Mouse (Mus musculus): ENCODE measurements around the gene Srpk1. TPM values are rescaled to one million over a fixed set of nuclear protein-coding genes. Genes with fewer than 3 reads are reported as not detected.

Srpk1 gene
- total and polyA plus RNA-seq, 3 experiments: 119 to 211 (median 125) TPM

DNA sequence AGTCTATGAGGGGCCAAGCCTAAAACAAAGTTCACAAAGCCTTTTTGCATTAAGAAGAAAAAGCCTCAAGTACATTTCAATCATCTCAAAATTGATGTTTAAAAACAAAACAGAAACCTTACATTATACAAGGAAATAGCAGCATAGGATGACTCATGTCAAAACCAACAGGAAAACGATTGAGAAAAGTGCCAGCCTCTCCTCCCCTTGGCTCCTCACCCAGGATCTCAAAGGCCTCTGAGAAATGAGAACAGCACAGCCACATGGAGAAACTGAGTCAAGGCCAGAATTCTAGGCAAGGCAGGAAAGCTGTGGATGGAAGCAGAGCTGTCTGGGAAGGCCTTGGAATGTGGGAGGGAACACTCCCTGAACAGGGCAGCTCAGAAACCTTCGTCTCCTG is 33.9 kb downstream of the Srpk1 start:
- Histone ChIP-seq H3K9me3 (replicated peaks; ENCODE audit: insufficient read depth, low read length) (no peaks in the 10 kb centered on the region), H3K4me1 (ENCODE audit: control insufficient read depth in 1 of 2, insufficient read depth in 2 of 2, low read length in 2 of 2) (peaks cover 22 to 35% of the 10 kb centered on the region in 2 experiments), H3K27me3 (ENCODE audit: control insufficient read depth in 1 of 2, insufficient read depth in 2 of 2, low read length in 2 of 2) (no peaks in the 10 kb centered on the region), H3K36me3 (ENCODE audit: control insufficient read depth in 1 of 2, insufficient read depth in 2 of 2, low read length in 2 of 2) (peaks cover 26 to 35% of the 10 kb centered on the region in 2 experiments), H3K79me2 (ENCODE audit: control insufficient read depth, insufficient read depth, low read length, poor library complexity) (no peaks in the 10 kb centered on the region), H3K9ac (ENCODE audit: control insufficient read depth, low read depth, low read length, poor library complexity, severe bottlenecking) (no peak overlapping the region), H3K27ac (ENCODE audit: control insufficient read depth, low read depth, low read length) (no peak overlapping the region), H3K4me3 (ENCODE audit: control insufficient read depth in 1 of 2, insufficient read depth in 1 of 2, low read depth in 2 of 2, low read length in 2 of 2) (no peak overlapping the region)
- TF ChIP-seq POLR2A (IDR thresholded peaks at IDR 0.05; ENCODE audit: control insufficient read depth in 1 of 2, insufficient read depth in 1 of 2, low read depth in 1 of 2, low read length in 2 of 2, poor library complexity in 1 of 2) (no peak), ZMIZ1 (IDR thresholded peaks at IDR 0.05; ENCODE audit: low read depth, low read length) (no peak), ZC3H11A (IDR thresholded peaks at IDR 0.05; ENCODE audit: low read depth, low read length) (no peak), MAZ (IDR thresholded peaks at IDR 0.05; ENCODE audit: low read depth, low read length) (no peak), MAX (IDR thresholded peaks at IDR 0.05; ENCODE audit: low read length) (no peak), EP300 (IDR thresholded peaks at IDR 0.05; ENCODE audit: low read depth in 1 of 2, low read length in 2 of 2) (no peak), MYB (IDR thresholded peaks at IDR 0.05; ENCODE audit: low read depth, low read length) (no peak)
- DNase-seq (ENCODE audit: low read depth, low spot score): no peak

DNA sequence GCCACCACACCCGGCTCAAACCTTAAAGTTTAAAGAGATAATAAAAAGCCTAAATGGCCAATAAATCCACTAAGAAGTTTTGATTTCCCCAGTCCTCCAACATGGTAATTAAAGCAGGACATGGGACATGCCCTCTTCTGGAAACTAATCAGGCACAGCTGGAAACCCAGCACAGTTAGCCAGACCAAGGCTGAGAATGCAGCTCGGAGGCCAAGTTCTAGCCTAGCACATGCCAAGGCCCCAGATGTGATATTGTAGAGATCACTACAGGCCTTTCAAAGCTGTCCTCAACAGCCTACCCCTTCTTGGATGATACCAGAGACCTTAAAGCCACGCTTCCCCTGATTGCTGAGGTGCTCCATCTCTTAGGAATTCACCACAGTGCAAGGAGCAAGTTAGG is 36.0 kb downstream of the Srpk1 start:
- H3K9ac ChIP-seq (ENCODE audit: control insufficient read depth, low read depth, low read length, poor library complexity, severe bottlenecking): no peak overlapping the region
- peaks cover 7 to 23% of the 10 kb centered on the region in 2 experiments for H3K36me3 ChIP-seq (ENCODE audit: control insufficient read depth in 1 of 2, insufficient read depth in 2 of 2, low read length in 2 of 2)
- no peaks in the 10 kb centered on the region for H3K9me3 ChIP-seq (replicated peaks; ENCODE audit: insufficient read depth, low read length)
- no peak overlapping the region for H3K27ac ChIP-seq (ENCODE audit: control insufficient read depth, low read depth, low read length)
- no peaks in the 10 kb centered on the region for H3K27me3 ChIP-seq (ENCODE audit: control insufficient read depth in 1 of 2, insufficient read depth in 2 of 2, low read length in 2 of 2)
- H3K4me1 ChIP-seq (ENCODE audit: control insufficient read depth in 1 of 2, insufficient read depth in 2 of 2, low read length in 2 of 2): peaks cover 8 to 15% of the 10 kb centered on the region in 2 experiments; a peak in 3 of 4 replicates
- H3K4me3 ChIP-seq (ENCODE audit: control insufficient read depth in 1 of 2, insufficient read depth in 1 of 2, low read depth in 2 of 2, low read length in 2 of 2): no peak overlapping the region
- TF ChIP-seq CHD1 (IDR thresholded peaks at IDR 0.05; ENCODE audit: low read depth, low read length) (no peak), MXI1 (IDR thresholded peaks at IDR 0.05; ENCODE audit: low read depth, low read length) (no peak), TCF12 (IDR thresholded peaks at IDR 0.05; ENCODE audit: low read depth, low read length) (no peak), NRF1 (IDR thresholded peaks at IDR 0.05; ENCODE audit: insufficient read depth, low read depth, low read length, poor library complexity, severe bottlenecking) (no peak), MYB (IDR thresholded peaks at IDR 0.05; ENCODE audit: low read depth, low read length) (no peak), CHD2 (IDR thresholded peaks at IDR 0.05; ENCODE audit: low read length) (no peak), BHLHE40 (IDR thresholded peaks at IDR 0.05; ENCODE audit: borderline replicate concordance, low read depth, low read length) (no peak), USF1 (IDR thresholded peaks at IDR 0.05; ENCODE audit: low read depth, low read length) (no peak)
- no peak for DNase-seq (ENCODE audit: low read depth, low spot score)
- no peaks in the 10 kb centered on the region for H3K79me2 ChIP-seq (ENCODE audit: control insufficient read depth, insufficient read depth, low read length, poor library complexity)

DNA sequence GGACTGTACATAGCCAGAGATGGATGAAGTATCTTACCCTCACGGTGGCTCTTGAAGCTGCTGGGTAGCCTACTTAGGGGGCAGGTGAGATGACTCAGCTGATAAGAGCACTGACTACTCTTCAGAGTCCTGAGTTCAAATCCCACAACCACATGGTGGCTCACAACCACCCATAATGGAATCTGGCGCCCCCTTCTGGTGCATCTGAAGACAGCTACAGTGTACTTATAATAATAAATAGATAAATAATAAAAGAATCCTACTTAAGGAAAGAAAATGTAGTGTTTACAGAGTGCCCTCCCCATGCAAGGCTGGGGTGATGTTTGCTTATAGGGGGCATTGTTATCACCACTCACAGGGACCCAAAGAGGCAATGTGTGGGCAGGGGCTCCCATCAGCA is 41.5 kb downstream of the Srpk1 start:
- no peaks in the 10 kb centered on the region for H3K9me3 ChIP-seq (replicated peaks; ENCODE audit: insufficient read depth, low read length)
- no peaks in the 10 kb centered on the region for H3K36me3 ChIP-seq (ENCODE audit: control insufficient read depth in 1 of 2, insufficient read depth in 2 of 2, low read length in 2 of 2)
- no peak for DNase-seq (ENCODE audit: low read depth, low spot score)
- TF ChIP-seq JUND (IDR thresholded peaks at IDR 0.05; ENCODE audit: low read depth, low read length) (no peak), USF2 (IDR thresholded peaks at IDR 0.05; ENCODE audit: borderline replicate concordance in 1 of 2, insufficient read depth in 1 of 2, low read depth in 1 of 2, low read length in 2 of 2) (no peak), USF1 (IDR thresholded peaks at IDR 0.05; ENCODE audit: low read depth, low read length) (no peak), NELFE (IDR thresholded peaks at IDR 0.05; ENCODE audit: low read depth, low read length) (no peak), SMC3 (IDR thresholded peaks at IDR 0.05; ENCODE audit: low read depth, low read length) (peak; percentile 18; the same call in 1 of the 2 replicates), CHD2 (IDR thresholded peaks at IDR 0.05; ENCODE audit: low read length) (no peak), RAD21 (IDR thresholded peaks at IDR 0.05; ENCODE audit: low read depth, low read length) (no peak; the same call in 1 of the 2 replicates), CTCF (IDR thresholded peaks at IDR 0.05 in 2 of 3, conservative IDR thresholded peaks at IDR 0.05 in 1 of 3; ENCODE audit: control insufficient read depth in 1 of 3, insufficient read depth in 1 of 3, low read depth in 2 of 3, low read length in 3 of 3, poor library complexity in 1 of 3, severe bottlenecking in 1 of 3) (peak; percentile 12 to 50 (median 38); a peak in 5 of 6 replicates), MYC (IDR thresholded peaks at IDR 0.05; ENCODE audit: low read depth, low read length) (no peak), BHLHE40 (IDR thresholded peaks at IDR 0.05; ENCODE audit: borderline replicate concordance, low read depth, low read length) (no peak), POLR2A (IDR thresholded peaks at IDR 0.05; ENCODE audit: control insufficient read depth in 1 of 2, insufficient read depth in 1 of 2, low read depth in 1 of 2, low read length in 2 of 2, poor library complexity in 1 of 2) (no peak), ZMIZ1 (IDR thresholded peaks at IDR 0.05; ENCODE audit: low read depth, low read length) (no peak), POLR2AphosphoS5 (IDR thresholded peaks at IDR 0.05; ENCODE audit: borderline replicate concordance, low read depth, low read length) (no peak)
- H3K79me2 ChIP-seq (ENCODE audit: control insufficient read depth, insufficient read depth, low read length, poor library complexity): no peaks in the 10 kb centered on the region
- no peak overlapping the region for H3K4me3 ChIP-seq (ENCODE audit: control insufficient read depth in 1 of 2, insufficient read depth in 1 of 2, low read depth in 2 of 2, low read length in 2 of 2)
- no peaks in the 10 kb centered on the region for H3K27me3 ChIP-seq (ENCODE audit: control insufficient read depth in 1 of 2, insufficient read depth in 2 of 2, low read length in 2 of 2)
- no peak overlapping the region for H3K9ac ChIP-seq (ENCODE audit: control insufficient read depth, low read depth, low read length, poor library complexity, severe bottlenecking)
- H3K4me1 ChIP-seq (ENCODE audit: control insufficient read depth in 1 of 2, insufficient read depth in 2 of 2, low read length in 2 of 2): 0 out of 4 replicates have a peak, but pooled peaks cover 0 to 6% of the 10 kb centered on the region in 2 experiments
- no peak overlapping the region for H3K27ac ChIP-seq (ENCODE audit: control insufficient read depth, low read depth, low read length)

Measured in MEL (cell line).